Mouse (Mus musculus): ENCODE results near the gene Crat. TPM values are rescaled to one million over a fixed set of nuclear protein-coding genes. Genes with fewer than 3 reads are reported as not detected.
A peak's percentile ranks its signal among the peaks of the same experiment; 100 is the strongest.

Gene Crat
- polyA plus RNA-seq, 1 experiment from 2014 or later = 22.0 TPM

GRCm38 (mm10) chr2:30360626-30361025, 55.0 kb downstream of the Crat start:
- no peak overlapping the region for H3K9ac ChIP-seq (ENCODE audit: low read length)
- H3K36me3 ChIP-seq (ENCODE audit: control insufficient read depth, insufficient read depth, low read length) = no peaks in the 10 kb centered on the region
- no peak overlapping the region for H3K27ac ChIP-seq (replicated peaks)
- ATAC-seq (ENCODE audit: low FRiP score, low TSS enrichment) = no peak
- H3K27me3 ChIP-seq (ENCODE audit: control insufficient read depth, insufficient read depth, low read length) = no peaks in the 10 kb centered on the region
- no peak overlapping the region for H3K4me3 ChIP-seq (ENCODE audit: low read depth, low read length)
- WGBS = 48% methylated on average over 10 of the region's 10 CpGs
- no peak for DNase-seq (ENCODE audit: low spot score)
- no peaks in the 10 kb centered on the region for H3K9me3 ChIP-seq (ENCODE audit: control insufficient read depth, low read length)
- no peak overlapping the region for H3K4me2 ChIP-seq (replicated peaks; ENCODE audit: low read depth)
- TF ChIP-seq CTCF (IDR thresholded peaks at IDR 0.05; ENCODE audit: low read depth) = no peak
- TF ChIP-seq EP300 (optimal IDR thresholded peaks at IDR 0.05) = no peak
- H3K4me1 ChIP-seq (replicated peaks; ENCODE audit: control insufficient read depth, insufficient read depth) = peaks cover 18% of the 10 kb centered on the region

- peak; percentile 90 for DNase-seq (ENCODE audit: low spot score)
- H3K4me1 ChIP-seq (replicated peaks; ENCODE audit: control insufficient read depth, insufficient read depth) = peaks cover 13% of the 10 kb centered on the region
- H3K36me3 ChIP-seq (ENCODE audit: control insufficient read depth, insufficient read depth, low read length) = no peaks in the 10 kb centered on the region
- TF ChIP-seq EP300 (optimal IDR thresholded peaks at IDR 0.05) (no peak), CTCF (IDR thresholded peaks at IDR 0.05; ENCODE audit: low read depth) (peak; percentile 56)
- peak within 1 kb of the TSS; percentile 89 for H3K27ac ChIP-seq (replicated peaks)
- H3K4me2 ChIP-seq (replicated peaks; ENCODE audit: low read depth) = peak within 1 kb of the TSS; percentile 93
- H3K27me3 ChIP-seq (ENCODE audit: control insufficient read depth, insufficient read depth, low read length) = no peaks in the 10 kb centered on the region
- ATAC-seq (ENCODE audit: low FRiP score, low TSS enrichment) = peak; percentile 64
- 2% methylated on average over 58 of the region's 73 CpGs for WGBS
- peak within 1 kb of the TSS; percentile 76 for H3K9ac ChIP-seq (ENCODE audit: low read length)
- H3K9me3 ChIP-seq (ENCODE audit: control insufficient read depth, low read length) = no peaks in the 10 kb centered on the region
- H3K4me3 ChIP-seq (ENCODE audit: low read depth, low read length) = peak within 1 kb of the TSS; percentile 81
Measured at GRCm38 (mm10) chr2:30358533-30359531, 56.8 kb downstream of the Crat start, which contains the start of gene Sh3glb2. Gene Sh3glb2, minus strand, starts transcription at chr2:30359337.

DNA sequence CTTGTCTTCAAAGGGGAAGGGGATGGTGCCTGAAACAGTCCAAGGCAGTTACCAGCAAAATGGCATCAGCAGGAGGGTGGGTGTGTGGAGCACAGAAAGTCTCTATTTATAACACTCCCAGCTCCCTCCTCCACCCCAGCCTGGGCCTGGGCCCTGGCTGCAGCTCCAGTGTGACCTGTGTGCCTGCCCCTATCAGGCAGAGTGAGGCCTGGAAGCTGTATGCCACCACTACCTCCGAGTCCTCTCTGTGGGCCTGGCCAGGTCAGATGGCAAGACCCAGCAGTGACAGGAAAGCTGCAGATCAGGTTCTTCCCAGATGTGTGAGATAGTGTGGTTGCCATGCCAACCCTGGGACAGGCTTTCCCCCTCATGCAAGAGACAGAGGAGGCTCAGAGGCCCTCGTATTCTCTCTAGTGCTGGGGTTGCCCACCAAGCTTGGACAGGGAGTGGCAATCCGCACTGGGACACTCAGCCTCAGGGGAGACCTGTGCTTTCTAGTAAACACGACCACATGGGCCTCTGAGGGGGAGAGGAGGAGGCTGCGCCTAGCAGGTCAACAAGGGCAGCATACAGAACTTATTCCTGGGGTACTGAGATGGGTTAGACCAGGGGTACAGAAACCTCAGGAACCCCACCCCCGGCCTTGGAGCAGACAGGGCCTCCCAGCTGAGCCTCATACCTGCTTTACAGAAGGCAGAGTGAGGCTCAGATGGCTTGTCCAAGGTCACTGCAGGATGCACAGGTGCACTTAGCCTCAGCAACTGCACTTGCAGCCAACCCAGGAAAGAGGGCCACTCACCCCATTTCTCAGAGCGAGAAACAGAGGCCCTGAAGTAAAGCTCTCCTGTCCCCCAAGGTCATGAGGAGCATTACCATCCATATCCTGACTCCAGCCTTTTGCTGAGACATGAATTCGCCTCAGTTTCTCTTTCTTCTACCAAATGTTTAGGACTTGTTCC, 57.8 kb downstream of the Crat start:
- Histone ChIP-seq H3K4me2 (replicated peaks; ENCODE audit: low read depth) (peak overlapping the region; percentile 93), H3K9ac (ENCODE audit: low read length) (peak overlapping the region; percentile 76), H3K27me3 (ENCODE audit: control insufficient read depth, insufficient read depth, low read length) (no peaks in the 10 kb centered on the region), H3K4me1 (replicated peaks; ENCODE audit: control insufficient read depth, insufficient read depth) (peaks cover 13% of the 10 kb centered on the region), H3K36me3 (ENCODE audit: control insufficient read depth, insufficient read depth, low read length) (peaks cover 3% of the 10 kb centered on the region; the same call in 1 of the 2 replicates), H3K9me3 (ENCODE audit: control insufficient read depth, low read length) (no peaks in the 10 kb centered on the region), H3K4me3 (ENCODE audit: low read depth, low read length) (peak overlapping the region; percentile 81), H3K27ac (replicated peaks) (peak overlapping the region; percentile 89)
- ATAC-seq (ENCODE audit: low FRiP score, low TSS enrichment) (no peak; the same call in 1 of the 2 replicates), DNase-seq (ENCODE audit: low spot score) (peak; percentile 29)
- 39% methylated on average over 8 of the region's 8 CpGs for WGBS
- no peak for TF ChIP-seq CTCF (IDR thresholded peaks at IDR 0.05; ENCODE audit: low read depth)
- no peak for TF ChIP-seq EP300 (optimal IDR thresholded peaks at IDR 0.05)

- Histone ChIP-seq H3K9ac (ENCODE audit: low read length) (no peak overlapping the region), H3K4me3 (ENCODE audit: low read depth, low read length) (no peak overlapping the region)
Measured at GRCm38 (mm10) chr2:30356906-30357305, 58.7 kb downstream of the Crat start.

DNA sequence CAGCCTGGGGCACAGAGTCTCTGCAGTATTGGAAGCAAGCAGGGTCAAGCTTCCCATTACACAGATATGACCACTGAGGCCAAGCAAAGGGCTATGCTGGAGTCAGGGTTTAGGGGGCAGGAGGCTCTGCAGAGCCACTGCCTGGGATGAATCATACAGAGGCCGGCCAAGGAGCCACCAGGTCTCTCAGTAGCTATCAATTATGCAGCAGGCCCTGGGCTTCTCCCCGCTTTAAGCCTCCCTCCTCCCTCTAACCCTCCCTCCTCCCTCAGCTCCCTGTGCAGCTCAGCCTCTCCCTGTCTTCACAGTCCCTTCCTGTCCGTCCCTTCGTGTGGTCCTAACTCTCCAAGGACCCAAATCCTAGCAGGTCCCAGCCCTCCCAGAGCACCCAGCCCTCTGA, 59.3 kb downstream of the Crat start:
- H3K9ac ChIP-seq (ENCODE audit: low read length) = 0 out of 2 replicates have a peak overlapping the region, but pooled peaks have one; percentile 27
- H3K36me3 ChIP-seq (ENCODE audit: control insufficient read depth, insufficient read depth, low read length) = peaks cover 7% of the 10 kb centered on the region; the same call in 1 of the 2 replicates
- H3K4me1 ChIP-seq (replicated peaks; ENCODE audit: control insufficient read depth, insufficient read depth) = peaks cover 13% of the 10 kb centered on the region
- TF ChIP-seq EP300 (optimal IDR thresholded peaks at IDR 0.05) = no peak
- TF ChIP-seq CTCF (IDR thresholded peaks at IDR 0.05; ENCODE audit: low read depth) = no peak
- no peaks in the 10 kb centered on the region for H3K27me3 ChIP-seq (ENCODE audit: control insufficient read depth, insufficient read depth, low read length)
- H3K9me3 ChIP-seq (ENCODE audit: control insufficient read depth, low read length) = no peaks in the 10 kb centered on the region
- DNase-seq (ENCODE audit: low spot score) (peak; percentile 29), ATAC-seq (ENCODE audit: low FRiP score, low TSS enrichment) (no peak)
- H3K4me3 ChIP-seq (ENCODE audit: low read depth, low read length) = no peak overlapping the region
- WGBS = 24% methylated on average over 4 of the region's 4 CpGs
- H3K4me2 ChIP-seq (replicated peaks; ENCODE audit: low read depth) = no peak overlapping the region; the same call in 1 of the 2 replicates
- H3K27ac ChIP-seq (replicated peaks) = peak overlapping the region; percentile 89

More at GRCm38 (mm10) chr2:30356906-30357305, 58.7 kb downstream of the Crat start:
- ATAC-seq (ENCODE audit: low FRiP score, low TSS enrichment) (peak; percentile 45), DNase-seq (ENCODE audit: low spot score) (peak; percentile 58)
- Histone ChIP-seq H3K27ac (replicated peaks) (peak overlapping the region; percentile 89), H3K4me1 (replicated peaks; ENCODE audit: control insufficient read depth, insufficient read depth) (peaks cover 13% of the 10 kb centered on the region), H3K36me3 (ENCODE audit: control insufficient read depth, insufficient read depth, low read length) (peaks cover 7% of the 10 kb centered on the region; the same call in 1 of the 2 replicates), H3K27me3 (ENCODE audit: control insufficient read depth, insufficient read depth, low read length) (no peaks in the 10 kb centered on the region), H3K9me3 (ENCODE audit: control insufficient read depth, low read length) (no peaks in the 10 kb centered on the region), H3K4me2 (replicated peaks; ENCODE audit: low read depth) (no peak overlapping the region)
- 42% methylated on average over 8 of the region's 9 CpGs for WGBS
- TF ChIP-seq EP300 (optimal IDR thresholded peaks at IDR 0.05) (no peak), CTCF (IDR thresholded peaks at IDR 0.05; ENCODE audit: low read depth) (peak; percentile 22; the same call in 1 of the 2 replicates)
